Mouse (Mus musculus): Measurements from ENCODE around the gene Lin52. TPM values are rescaled to one million over a fixed set of nuclear protein-coding genes. Genes with fewer than 3 reads are reported as not detected.

Gene Lin52
- total RNA-seq, 2 experiments from 2014 or later: 18.9 to 20.3 TPM

DNA sequence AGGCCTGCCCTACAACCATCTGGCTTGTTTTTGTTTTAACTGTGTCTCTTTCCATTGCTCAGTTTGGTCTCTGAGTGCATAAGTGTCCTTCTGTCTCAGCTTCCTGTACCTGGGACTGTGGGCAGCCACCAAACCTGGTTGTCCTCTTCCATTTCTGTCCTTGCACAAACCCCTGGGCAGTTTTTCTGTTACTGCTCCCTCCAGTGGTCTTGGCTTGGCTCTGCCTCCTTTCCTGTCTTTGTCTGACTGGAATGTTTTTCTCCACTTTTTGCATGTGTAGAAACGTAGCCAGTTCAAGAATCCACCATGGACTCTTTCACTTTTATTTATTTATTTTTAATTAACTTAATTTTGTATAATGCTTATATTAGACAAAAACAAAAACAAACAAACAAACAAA lies 8.6 kb downstream of the Lin52 start:
- intact Hi-C loops (cut with DNase I): no loop called here

DNA sequence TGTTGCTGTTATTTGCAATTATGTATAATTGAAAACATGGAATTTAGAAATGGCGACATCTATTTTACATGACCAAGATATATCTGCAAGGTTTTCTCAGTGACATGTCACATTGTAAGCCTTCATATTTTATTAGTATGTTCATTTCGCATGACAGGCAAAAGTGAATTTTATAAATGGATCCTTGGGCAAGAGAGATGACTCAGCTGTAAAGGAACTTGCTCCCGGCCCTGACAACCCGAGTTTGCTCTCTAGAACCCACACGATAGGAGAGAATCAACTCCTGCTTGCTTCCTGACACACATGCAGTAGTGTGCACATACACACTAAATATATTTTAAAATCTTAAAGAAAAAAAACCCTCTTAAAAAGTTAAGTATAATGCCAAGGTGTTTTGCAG lies 10.2 kb downstream of the Lin52 start:
- intact Hi-C loops (cut with DNase I): no loop called here
- no peak for DNase-seq (ENCODE audit: low spot score in 2 of 2)

More for the DNA sequence above, 8.6 kb downstream of the Lin52 start:
- DNase-seq (ENCODE audit: low spot score in 2 of 2): no peak

DNA sequence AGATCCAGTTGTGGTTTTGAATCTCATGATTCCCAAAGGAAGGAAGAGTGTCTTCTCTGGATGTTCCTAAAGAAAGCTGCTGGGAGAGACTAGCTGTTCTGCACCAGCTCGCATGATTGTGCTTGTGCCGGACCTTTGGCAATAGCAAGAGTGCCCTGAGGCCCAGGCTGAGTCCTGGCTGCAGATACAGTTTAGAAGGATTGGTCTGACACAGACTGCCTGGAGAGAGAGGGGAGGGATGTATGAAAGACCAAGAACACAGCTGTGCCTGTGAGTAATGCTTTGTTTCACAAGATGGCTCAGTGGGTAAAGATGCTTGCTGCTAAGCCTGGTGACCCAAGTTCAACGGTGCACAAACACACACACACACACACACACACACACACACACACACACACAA lies 11.6 kb downstream of the Lin52 start:
- intact Hi-C loops (cut with DNase I): no loop called here
- no peak for DNase-seq (ENCODE audit: low spot score in 2 of 2)

DNA sequence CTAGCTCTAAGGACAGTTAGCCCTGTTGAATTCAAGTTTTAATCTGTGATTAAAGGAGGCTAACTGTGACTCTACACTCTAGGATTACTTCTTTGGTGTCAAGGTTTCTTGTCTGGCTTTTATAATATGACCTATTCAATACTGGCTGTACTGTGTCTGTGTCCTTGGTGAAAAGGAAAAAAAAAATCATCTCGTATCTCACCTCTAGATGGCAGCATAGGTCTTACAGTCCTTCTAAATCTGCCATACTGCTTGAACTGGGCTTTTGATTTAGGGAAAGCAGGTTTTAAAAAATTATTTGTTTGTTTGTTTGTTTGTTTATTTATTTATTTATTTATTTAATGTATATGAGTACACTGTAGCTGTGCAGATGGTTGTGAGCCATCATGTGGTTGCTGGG lies 17.5 kb downstream of the Lin52 start:
- intact Hi-C loops (cut with DNase I): loop anchor here (1.0 kb wide), 1 partner anchor 121 kb away; no protein-coding TSS in a partner anchor
- DNase-seq (ENCODE audit: low spot score in 2 of 2): peak; percentile 52 to 67

DNA sequence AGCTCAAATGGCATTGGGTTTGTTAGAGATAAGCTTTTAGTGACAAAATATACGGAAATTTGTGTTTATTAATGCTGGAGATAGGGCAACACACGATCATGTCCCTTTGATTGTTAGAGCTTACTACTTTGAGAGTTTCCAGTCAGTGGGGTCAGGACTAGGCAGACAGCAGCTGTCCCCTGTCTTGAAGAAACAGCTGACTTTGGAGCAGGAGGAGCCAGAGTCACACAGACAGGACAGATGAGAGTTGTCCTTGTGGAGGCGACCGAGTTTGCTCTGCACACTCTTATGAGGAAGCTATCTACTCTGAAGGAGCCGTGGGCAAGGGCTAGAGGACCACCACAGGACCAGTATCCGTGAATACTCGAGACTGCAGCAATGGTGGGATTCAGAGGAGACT lies 27.7 kb downstream of the Lin52 start:
- no peak for DNase-seq (ENCODE audit: low spot score in 2 of 2)
- intact Hi-C loops (cut with DNase I): no loop called here

DNA sequence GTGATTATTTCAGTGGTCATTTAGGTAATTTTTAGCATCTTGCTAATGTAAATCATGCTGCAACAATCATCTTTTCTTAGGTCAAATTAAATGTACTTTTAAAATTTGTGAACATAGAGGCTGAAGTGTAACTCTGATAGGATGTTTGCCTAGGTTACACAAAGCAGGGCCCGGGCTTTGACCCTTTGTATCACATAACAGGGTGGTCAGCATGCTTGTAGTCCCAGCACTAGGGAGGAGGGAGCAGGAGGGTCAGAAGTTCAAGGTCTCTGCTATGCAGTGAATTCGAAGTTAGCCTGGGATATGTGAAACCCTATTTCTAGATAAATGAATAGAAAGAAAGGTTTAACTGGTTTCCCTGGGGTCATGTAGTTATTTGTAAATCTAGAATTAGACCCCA lies 30.0 kb downstream of the Lin52 start:
- intact Hi-C loops (cut with DNase I): no loop called here
- DNase-seq (ENCODE audit: low spot score in 2 of 2): no peak

DNA sequence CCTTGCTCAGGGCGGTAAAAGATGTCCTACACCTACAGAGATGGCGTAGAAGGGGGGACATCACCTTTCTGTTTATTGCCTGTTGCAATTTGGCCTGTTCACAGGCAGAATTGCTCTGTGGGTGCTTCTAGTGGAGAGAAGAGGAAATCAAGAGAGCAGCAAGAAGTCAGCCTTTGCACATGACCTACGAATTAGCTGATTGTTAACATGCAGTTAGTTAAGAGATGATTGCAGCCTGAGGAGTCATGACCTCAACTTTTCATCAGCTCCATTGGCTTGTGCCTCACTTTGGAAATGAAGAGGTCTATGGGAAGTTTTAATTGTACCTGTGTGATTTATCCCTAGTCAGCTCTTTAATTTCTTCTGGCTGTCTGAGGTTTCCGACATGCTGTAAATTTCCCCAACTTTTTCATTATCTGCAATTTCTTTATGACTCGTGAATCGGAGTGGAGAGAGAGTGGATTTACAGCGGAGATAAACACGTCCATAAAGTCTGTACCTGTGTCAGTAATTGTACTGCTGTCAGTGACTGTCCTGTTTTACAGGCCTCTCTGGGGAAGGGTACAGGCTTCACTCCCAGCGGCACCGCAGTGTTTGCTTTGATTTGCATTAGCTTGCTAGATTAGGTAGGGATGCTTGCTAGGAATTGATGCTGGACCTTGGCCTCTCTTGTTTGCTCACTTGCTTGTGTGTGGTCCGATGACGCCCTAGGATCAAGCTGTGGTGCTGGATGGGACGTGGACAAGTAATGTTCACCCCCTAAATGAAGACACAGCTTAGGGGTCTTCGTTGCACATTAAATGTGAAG lies 31.8 kb downstream of the Lin52 start:
- DNase-seq (ENCODE audit: low spot score in 2 of 2): no peak
- intact Hi-C loops (cut with DNase I): no loop called here

DNA sequence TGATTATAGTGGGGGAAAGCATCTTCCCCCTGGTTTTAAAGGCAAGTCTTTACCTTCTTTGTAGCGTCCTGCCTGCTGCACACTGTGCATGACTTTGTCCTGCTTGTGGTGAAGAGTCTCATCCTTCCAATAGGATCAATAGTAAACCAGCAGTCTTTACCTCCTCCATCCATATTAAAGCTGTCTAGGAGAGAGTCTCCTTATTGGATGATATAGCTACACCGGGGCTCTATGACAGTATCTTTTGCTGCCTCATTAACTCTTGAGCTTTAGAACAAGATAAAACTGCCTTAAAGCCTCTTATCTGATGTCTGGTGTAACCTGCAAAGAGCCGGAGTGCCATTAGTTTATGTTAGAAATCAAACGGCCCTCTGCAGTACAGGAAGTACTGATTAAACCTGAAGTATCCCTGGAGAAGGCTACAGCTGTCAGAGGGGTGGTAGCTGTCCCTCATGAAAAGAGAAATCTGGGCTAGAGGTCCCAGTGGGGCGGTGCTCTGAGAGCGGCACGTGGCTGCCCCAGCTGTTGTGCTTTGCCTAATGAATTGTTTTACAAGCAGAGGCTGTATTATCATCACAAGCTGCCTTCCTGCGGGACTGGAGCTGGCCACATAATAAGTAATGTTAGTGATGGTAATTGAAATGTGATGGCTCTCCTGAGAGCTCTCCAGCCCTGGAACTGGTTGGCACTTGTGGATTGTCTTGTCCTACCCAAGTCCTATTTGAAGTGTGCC lies 36.3 kb downstream of the Lin52 start:
- intact Hi-C loops (cut with DNase I): no loop called here
- no peak for DNase-seq (ENCODE audit: low spot score in 2 of 2)

DNA sequence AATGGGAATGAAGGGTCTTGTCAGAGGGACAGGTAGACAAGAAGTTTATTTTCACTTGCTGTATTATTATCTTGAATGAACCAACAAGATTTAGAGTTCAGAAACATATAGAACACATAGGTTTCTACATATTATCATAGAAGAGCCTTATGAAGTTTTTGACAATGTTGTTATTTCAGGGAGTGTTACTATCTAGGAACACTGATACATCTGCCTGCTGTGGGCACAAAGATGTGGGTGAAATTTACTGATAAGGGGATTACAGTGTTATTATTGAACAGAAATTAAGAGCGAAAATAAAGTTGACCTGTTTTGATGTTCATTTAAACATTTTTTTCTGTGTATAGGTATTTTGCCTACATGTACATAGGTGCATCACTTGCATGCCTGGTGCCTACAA lies 45.6 kb downstream of the Lin52 start:
- intact Hi-C loops (cut with DNase I): no loop called here
- DNase-seq (ENCODE audit: low spot score in 2 of 2): no peak

DNA sequence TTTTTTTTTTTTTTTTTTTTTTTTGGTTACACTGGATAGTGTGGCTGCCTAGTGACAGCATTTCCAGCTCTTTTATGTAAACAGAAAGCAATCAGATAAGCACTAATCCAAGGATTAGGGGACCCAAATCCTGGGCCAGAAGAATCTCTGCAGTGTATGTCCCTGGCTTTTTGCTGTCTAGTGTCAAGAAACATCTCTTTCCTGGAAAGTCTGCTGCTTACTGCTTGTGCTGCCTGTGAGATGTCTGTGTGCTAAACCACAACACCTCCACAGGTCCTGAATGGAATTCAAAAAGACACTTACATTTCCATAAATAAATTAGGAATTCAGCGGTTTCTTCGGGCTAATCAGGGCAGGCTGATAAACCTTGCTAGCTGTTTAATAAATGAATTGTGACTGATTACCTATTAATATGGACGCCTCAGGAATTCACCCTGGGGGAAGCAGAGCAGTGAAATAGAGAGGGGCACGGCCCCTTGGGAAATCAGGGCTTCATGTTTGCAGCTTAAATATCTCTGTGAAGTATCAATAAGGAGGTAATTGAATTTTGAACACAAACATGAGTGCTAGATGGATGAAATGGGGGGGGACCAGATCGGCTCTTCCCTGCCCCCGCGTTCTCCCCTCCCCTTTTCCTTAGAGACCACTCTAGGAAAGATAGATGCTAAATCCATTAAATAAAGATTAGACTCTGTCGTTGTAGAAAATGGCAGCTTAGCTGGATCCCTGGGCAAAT lies 49.5 kb downstream of the Lin52 start:
- intact Hi-C loops (cut with DNase I): no loop called here
- DNase-seq (ENCODE audit: low spot score in 2 of 2): no peak

DNA sequence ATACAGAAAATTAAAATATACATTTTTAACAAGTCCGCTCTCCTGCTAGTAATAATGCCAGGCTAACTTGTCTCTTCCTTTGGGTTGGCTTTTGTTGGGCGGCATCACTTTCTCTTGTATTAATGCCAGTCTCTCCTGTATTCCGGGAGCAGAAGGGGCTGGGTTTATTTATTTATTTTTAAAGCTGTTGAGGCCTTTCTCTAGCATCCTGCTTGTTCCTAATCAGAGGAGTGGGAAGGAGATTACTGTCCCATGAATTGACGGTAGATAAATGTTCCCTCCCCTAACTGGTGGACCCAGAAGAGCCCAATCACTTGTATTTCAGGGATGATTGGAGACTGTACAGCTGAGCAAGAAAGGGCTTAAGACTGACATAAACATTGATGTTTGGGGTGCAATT lies 50.1 kb downstream of the Lin52 start:
- no peak for DNase-seq (ENCODE audit: low spot score in 2 of 2)
- intact Hi-C loops (cut with DNase I): no loop called here

DNA sequence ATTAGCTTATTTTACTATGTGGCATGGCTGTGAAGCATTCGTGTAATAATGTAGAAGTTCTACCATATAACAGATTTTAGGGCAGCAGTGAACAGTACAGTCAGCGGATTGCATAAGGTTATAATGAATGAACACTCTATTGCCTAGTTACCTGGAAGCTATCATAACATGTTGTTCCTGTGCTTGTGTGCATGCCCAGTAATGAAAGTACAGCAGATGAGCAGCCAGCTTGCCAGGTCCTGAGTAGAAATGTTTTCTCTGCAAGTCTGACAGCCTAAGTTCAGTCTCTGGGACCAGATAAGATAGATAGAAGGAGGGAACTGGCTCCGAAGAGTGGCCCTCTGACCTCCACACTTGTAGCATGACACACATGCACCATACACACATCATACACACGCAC lies 55.6 kb downstream of the Lin52 start:
- no peak for DNase-seq (ENCODE audit: low spot score in 2 of 2)
- intact Hi-C loops (cut with DNase I): no loop called here

DNA sequence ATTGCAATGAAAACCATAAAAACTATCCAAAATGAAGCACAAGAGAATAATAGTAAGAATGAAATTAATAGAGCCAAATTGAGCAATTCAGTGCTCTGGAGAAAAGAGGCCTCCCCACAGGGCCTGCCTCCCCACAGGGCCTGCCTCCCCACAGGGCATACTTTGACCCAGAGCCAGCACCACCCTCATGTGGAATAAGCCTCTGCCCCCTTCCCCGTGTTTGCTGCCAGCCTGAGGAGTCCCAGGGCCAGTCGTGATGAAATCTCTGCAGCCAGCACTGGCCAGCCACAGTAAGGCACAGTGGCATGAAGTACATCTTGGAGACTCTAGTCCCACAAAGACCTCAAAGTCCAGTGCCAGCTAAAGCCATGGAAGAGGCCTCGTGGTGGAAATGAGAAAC lies 60.8 kb downstream of the Lin52 start:
- DNase-seq (ENCODE audit: low spot score in 2 of 2): no peak

DNA sequence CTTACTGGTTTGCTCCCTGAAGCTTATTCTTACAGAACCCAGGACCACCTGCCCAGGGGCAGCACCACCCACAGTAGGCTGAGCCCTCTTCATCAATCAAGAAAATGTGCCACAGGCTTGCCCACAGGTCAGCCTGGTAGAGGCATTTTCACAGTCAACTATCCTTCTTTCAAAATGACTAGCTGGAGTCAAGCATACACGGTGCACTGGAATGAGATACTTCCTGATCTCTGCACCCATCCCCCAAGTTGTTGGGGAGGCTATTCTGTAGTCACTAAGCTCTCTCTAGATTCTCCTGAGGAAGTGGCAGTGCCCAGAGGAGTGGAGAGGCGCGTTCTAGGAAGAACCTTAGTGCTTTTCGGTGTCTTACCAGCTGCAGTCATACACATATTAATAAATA lies 64.3 kb downstream of the Lin52 start:
- no peak for DNase-seq (ENCODE audit: low spot score in 2 of 2)
- intact Hi-C loops (cut with DNase I): no loop called here

More for the DNA sequence above, 60.8 kb downstream of the Lin52 start:
- intact Hi-C loops (cut with DNase I): no loop called here

DNA sequence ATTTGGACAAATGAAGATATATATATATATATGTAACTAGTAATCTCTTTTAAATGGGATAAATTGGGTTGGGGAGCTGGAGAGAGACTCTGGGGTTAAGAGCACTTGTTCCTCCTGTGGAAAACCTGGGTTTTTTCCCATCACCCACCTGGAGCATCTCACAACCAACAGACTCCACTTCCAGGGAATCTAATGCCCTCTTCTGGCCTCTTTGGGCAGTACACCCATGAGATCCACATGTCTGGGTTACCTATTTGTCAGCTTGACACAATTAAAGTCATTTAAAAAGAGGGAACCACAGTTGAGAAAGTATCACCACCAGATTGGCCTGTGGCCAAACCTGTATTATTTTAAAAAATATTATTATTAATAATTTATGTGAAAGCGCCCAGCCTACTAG lies 65.4 kb downstream of the Lin52 start:
- intact Hi-C loops (cut with DNase I): no loop called here
- DNase-seq (ENCODE audit: low spot score in 2 of 2): no peak

DNA sequence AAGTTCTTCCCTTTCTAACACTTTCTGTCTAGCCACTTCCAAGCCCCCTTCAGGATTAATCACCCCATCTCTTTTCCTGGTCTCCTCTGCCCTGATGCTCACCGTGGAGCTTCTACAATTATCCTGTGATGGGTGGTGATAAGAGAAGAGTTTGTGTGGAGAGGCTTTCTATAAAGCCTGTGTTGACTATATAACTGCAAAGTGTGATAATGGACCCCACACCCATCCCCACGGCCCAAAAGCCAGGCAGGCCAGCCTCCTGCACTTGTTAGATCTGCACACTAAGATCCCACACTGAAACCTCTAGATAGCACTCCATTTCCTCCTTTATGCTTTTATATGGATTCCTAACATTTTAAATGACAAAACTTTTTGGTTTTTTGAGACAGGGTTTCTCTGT lies 66.8 kb downstream of the Lin52 start:
- DNase-seq (ENCODE audit: low spot score in 2 of 2): no peak
- intact Hi-C loops (cut with DNase I): no loop called here

DNA sequence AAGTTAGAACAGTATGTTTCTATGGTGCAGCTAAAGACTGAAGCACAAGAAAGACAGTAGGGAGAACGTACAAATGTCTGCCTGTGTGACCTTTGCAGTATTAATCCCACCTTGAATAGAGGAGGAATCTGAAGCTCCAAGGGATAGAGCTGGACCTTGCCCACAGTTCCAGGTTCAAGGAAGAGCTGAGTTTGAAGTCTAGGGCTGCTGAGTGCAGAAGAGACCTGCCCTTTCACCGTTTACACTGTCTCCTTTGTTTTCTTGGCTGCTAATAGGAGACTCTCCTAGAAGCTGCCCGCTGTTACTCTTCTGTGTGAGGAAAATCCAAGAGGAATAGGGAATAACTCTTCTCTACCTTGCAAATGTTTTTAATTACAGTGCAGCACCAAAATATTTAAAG lies 72.5 kb downstream of the Lin52 start:
- intact Hi-C loops (cut with DNase I): no loop called here
- DNase-seq (ENCODE audit: low spot score in 2 of 2): no peak

DNA sequence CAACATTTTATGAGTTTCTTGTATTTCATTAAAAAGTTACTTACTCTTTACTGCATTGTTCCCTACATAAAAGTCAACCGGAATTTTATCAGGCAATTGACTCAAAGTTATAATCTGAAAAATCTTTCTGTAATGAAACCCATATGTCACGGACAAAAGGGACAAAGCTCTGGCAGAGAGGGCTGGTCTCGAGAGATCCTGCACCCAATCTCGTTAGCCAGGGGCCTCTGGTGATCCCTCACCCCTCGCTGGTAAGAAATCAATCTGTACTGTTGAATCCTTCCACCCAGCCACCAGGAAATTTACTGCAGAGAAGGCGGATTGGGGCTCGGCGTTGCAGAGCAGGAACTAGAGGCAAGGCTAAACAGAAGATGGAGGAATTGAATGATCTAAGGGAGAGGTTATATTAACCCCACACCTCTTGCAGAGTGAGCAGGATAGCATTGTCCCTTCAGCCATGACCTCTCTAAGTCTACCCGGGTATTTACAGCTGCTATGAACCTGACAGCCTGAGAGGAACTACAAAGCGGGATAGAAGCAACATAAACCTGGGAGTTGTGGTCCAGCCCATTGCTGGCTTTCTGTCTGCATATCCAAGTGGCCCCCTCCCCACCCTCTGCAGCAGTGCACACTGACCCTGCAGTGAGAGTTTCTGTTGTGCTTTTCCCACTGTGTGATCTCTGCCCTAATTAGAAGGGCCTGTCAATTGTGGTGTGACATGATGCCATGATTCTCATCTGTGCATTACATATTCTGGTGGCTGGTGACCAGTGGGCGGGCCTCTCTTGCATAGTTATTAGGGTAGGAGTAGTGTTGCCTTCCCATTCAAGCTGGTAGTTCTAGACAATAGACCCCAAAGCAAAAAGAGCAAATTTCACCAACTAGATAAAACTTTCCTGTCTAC lies 73.2 kb downstream of the Lin52 start:
- intact Hi-C loops (cut with DNase I): no loop called here
- no peak for DNase-seq (ENCODE audit: low spot score in 2 of 2)

DNA sequence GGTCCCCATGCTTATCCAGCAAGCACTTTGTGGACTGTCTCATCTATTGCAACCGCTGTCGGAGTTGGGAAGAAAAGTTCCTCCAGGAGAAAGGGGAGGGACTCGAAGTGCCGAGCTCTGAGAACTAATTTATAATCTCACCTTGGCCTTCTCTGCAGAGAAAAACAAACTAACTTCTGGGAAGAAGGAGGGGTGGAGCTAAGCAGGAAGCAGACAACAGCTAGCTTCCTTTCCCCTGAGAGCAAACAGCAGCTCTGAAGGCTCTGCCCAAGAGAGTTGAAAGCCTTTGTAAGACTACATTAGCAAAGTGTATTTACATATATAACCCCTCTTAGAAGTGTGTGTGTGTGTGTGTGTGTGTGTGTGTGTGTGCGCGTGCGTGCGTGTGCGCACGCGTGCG lies 74.2 kb downstream of the Lin52 start:
- DNase-seq (ENCODE audit: low spot score in 2 of 2): no peak
- intact Hi-C loops (cut with DNase I): no loop called here

All from left cerebral cortex, postnatal 14 days (tissue).